Mouse (Mus musculus) myocyte (in vitro differentiated cells): Measurements from ENCODE around the gene Dhx37. TPM values are rescaled to one million over a fixed set of nuclear protein-coding genes. Genes with fewer than 3 reads are reported as not detected.

ENCODE experiments used
- H3K27me3 ChIP-seq: one replicate; pipeline ENCODE4 v1.6.1; 2011; ENCODE audit not compliant: control insufficient read depth, insufficient read depth, insufficient read length
- H3K36me3 ChIP-seq: one replicate; pipeline ENCODE4 v1.6.1; 2011; ENCODE audit not compliant: control insufficient read depth, insufficient read depth
- H3K4me2 ChIP-seq: one replicate; pipeline ENCODE4 v1.6.1; 2011; ENCODE audit warnings: low read depth, control low read depth
- H3K4me3 ChIP-seq: one replicate; pipeline ENCODE4 v1.5.1; 2011; ENCODE audit warnings: mild to moderate bottlenecking, control low read depth, moderate library complexity
- H3K79me2 ChIP-seq: one replicate; pipeline ENCODE4 v1.6.1; 2011; ENCODE audit not compliant: control insufficient read depth, insufficient read depth
- H3ac ChIP-seq: one replicate; pipeline ENCODE4 v1.6.1; 2011; ENCODE audit not compliant: control insufficient read depth, insufficient read length
- CEBPB ChIP-seq: IDR thresholded peaks from 2 replicates; pipeline ENCODE4 v1.6.1; 2011; ENCODE audit warnings: mild to moderate bottlenecking, moderate library complexity; ENCODE audit not compliant: poor library complexity, insufficient read depth, severe bottlenecking
- E2F4 ChIP-seq: IDR thresholded peaks from one replicate; pipeline ENCODE4 v1.6.1; 2011; ENCODE audit warnings: mild to moderate bottlenecking, control low read depth, moderate library complexity; ENCODE audit not compliant: insufficient read depth
- MAX ChIP-seq: IDR thresholded peaks from one replicate; pipeline ENCODE4 v1.6.1; 2011; ENCODE audit warnings: low read depth, mild to moderate bottlenecking, control low read depth
- MYOD1 ChIP-seq, 3 experiments: IDR thresholded peaks; one replicate each; pipeline ENCODE4 v1.6.1; 2011; ENCODE audit warnings: control low read depth in 2 of 3, low read depth in 2 of 3, mild to moderate bottlenecking in 2 of 3, moderate library complexity in 1 of 3; ENCODE audit not compliant: insufficient read length in 2 of 3, control insufficient read depth in 1 of 3
- MYOG ChIP-seq, 3 experiments: IDR thresholded peaks; one replicate each; pipeline ENCODE4 v1.6.1; 2011; ENCODE audit warnings: control low read depth in 2 of 3, low read depth in 2 of 3, mild to moderate bottlenecking in 2 of 3; ENCODE audit not compliant: insufficient read length in 2 of 3, control insufficient read depth in 1 of 3, insufficient read depth in 1 of 3
- POLR2A ChIP-seq: IDR thresholded peaks from one replicate; pipeline ENCODE4 v1.6.1; 2011; ENCODE audit warnings: low read depth, mild to moderate bottlenecking, control low read depth, moderate library complexity; ENCODE audit not compliant: insufficient read length
- POLR2AphosphoS2 ChIP-seq: IDR thresholded peaks from one replicate; pipeline ENCODE4 v1.6.1; 2011; ENCODE audit warnings: low read depth, control low read depth; ENCODE audit not compliant: insufficient read length
- REST ChIP-seq: IDR thresholded peaks from one replicate; pipeline ENCODE4 v1.6.1; 2011; ENCODE audit warnings: mild to moderate bottlenecking, control low read depth, moderate library complexity; ENCODE audit not compliant: insufficient read depth, insufficient read length
- SRF ChIP-seq: IDR thresholded peaks from one replicate; pipeline ENCODE4 v1.6.1; 2011; ENCODE audit warnings: low read depth; ENCODE audit not compliant: control insufficient read depth, insufficient read length
- TCF12 ChIP-seq: IDR thresholded peaks from one replicate; pipeline ENCODE4 v1.6.1; 2011; ENCODE audit warnings: mild to moderate bottlenecking, control low read depth; ENCODE audit not compliant: poor library complexity, insufficient read depth, severe bottlenecking
- TCF3 ChIP-seq: IDR thresholded peaks from one replicate; pipeline ENCODE4 v1.6.1; 2011; ENCODE audit warnings: low read depth, control low read depth; ENCODE audit not compliant: insufficient read length
- USF1 ChIP-seq: IDR thresholded peaks from one replicate; pipeline ENCODE4 v1.6.1; 2011; ENCODE audit warnings: low read depth, mild to moderate bottlenecking, control low read depth, moderate library complexity
- polyA plus RNA-seq: library from polyadenylated mRNA; unstranded; fragments of >200 nt; fragmentation: generic; extraction: Trizol; gene quantifications from one replicate; pipeline ENCODE4 v1.2.1, GENCODE M21; 2012; ENCODE audit warnings: missing spikeins

Gene Dhx37
- polyA plus RNA-seq, 1 experiment, result 17.2 TPM

GRCm38 (mm10) chr5:125465192-125465591 is 31.3 kb upstream of the Dhx37 start:
- TF ChIP-seq POLR2A (no peak), TCF12 (no peak), SRF (no peak), MAX (no peak), USF1 (no peak), MYOG (IDR thresholded peaks at IDR 0.05; ENCODE audit: control insufficient read depth in 1 of 3, insufficient read depth in 1 of 3, insufficient read length in 2 of 3, low read depth in 2 of 3) (no peak), POLR2AphosphoS2 (no peak), TCF3 (no peak), REST (no peak), E2F4 (no peak)
- Histone ChIP-seq H3K79me2 (no peaks in the 10 kb centered on the region), H3K4me3 (peak overlapping the region; percentile 18), H3ac (no peak overlapping the region), H3K27me3 (no peaks in the 10 kb centered on the region), H3K36me3 (no peaks in the 10 kb centered on the region), H3K4me2 (peak overlapping the region; percentile 80)

- Histone ChIP-seq H3K4me2 (no peak overlapping the region), H3K27me3 (no peaks in the 10 kb centered on the region), H3K4me3 (no peak overlapping the region), H3ac (no peak overlapping the region), H3K36me3 (no peaks in the 10 kb centered on the region), H3K79me2 (no peaks in the 10 kb centered on the region)
- TF ChIP-seq MYOG (IDR thresholded peaks at IDR 0.05; ENCODE audit: control insufficient read depth in 1 of 3, insufficient read depth in 1 of 3, insufficient read length in 2 of 3, low read depth in 2 of 3) (no peak), TCF3 (no peak), MAX (no peak), POLR2AphosphoS2 (peak; percentile 67), MYOD1 (IDR thresholded peaks at IDR 0.05; ENCODE audit: control insufficient read depth in 1 of 3, insufficient read length in 2 of 3, low read depth in 2 of 3) (no peak), USF1 (no peak)
These were observed 28.0 kb upstream of the Dhx37 start for GRCm38 (mm10) chr5:125461868-125462445.

- no peak overlapping the region for H3K4me2 ChIP-seq
- H3K27me3 ChIP-seq, result no peaks in the 10 kb centered on the region
- peaks cover 2% of the 10 kb centered on the region for H3K36me3 ChIP-seq
- H3ac ChIP-seq, result no peak overlapping the region
- H3K4me3 ChIP-seq, result no peak overlapping the region
- no peaks in the 10 kb centered on the region for H3K79me2 ChIP-seq
- TF ChIP-seq TCF3 (no peak), REST (no peak), TCF12 (no peak), MYOD1 (IDR thresholded peaks at IDR 0.05; ENCODE audit: control insufficient read depth in 1 of 3, insufficient read length in 2 of 3, low read depth in 2 of 3) (no peak), USF1 (no peak), MAX (no peak), CEBPB (no peak)
These were observed 26.7 kb upstream of the Dhx37 start for GRCm38 (mm10) chr5:125460574-125460973.

GRCm38 (mm10) chr5:125457538-125457937 is 23.6 kb upstream of the Dhx37 start:
- Histone ChIP-seq H3K4me2 (no peak overlapping the region), H3K4me3 (no peak overlapping the region), H3ac (no peak overlapping the region), H3K27me3 (no peaks in the 10 kb centered on the region), H3K36me3 (peaks cover 11% of the 10 kb centered on the region), H3K79me2 (no peaks in the 10 kb centered on the region)
- TF ChIP-seq REST, result no peak

- Histone ChIP-seq H3ac (no peak overlapping the region), H3K79me2 (peaks cover under 1% of the 10 kb centered on the region), H3K4me2 (no peak overlapping the region), H3K4me3 (no peak overlapping the region), H3K36me3 (peaks cover 11% of the 10 kb centered on the region), H3K27me3 (no peaks in the 10 kb centered on the region)
- TF ChIP-seq E2F4, result no peak
- no peak for TF ChIP-seq REST
- no peak for TF ChIP-seq MYOD1 (IDR thresholded peaks at IDR 0.05; ENCODE audit: control insufficient read depth in 1 of 3, insufficient read length in 2 of 3, low read depth in 2 of 3)
- no peak for TF ChIP-seq POLR2A
- no peak for TF ChIP-seq MYOG (IDR thresholded peaks at IDR 0.05; ENCODE audit: control insufficient read depth in 1 of 3, insufficient read depth in 1 of 3, insufficient read length in 2 of 3, low read depth in 2 of 3)
- TF ChIP-seq USF1, result no peak
- no peak for TF ChIP-seq MAX
These were observed 22.2 kb upstream of the Dhx37 start for GRCm38 (mm10) chr5:125456100-125456499.

- Histone ChIP-seq H3K79me2 (peaks cover 15% of the 10 kb centered on the region), H3K4me3 (no peak overlapping the region), H3ac (no peak overlapping the region), H3K4me2 (no peak overlapping the region), H3K36me3 (peaks cover 11% of the 10 kb centered on the region), H3K27me3 (no peaks in the 10 kb centered on the region)
- TF ChIP-seq CEBPB (peak; percentile 98), TCF3 (no peak)
These were observed 18.7 kb upstream of the Dhx37 start for GRCm38 (mm10) chr5:125452573-125452972.
